Mouse (Mus musculus) midbrain, embryonic 15.5 days (tissue): Measurements from ENCODE around the gene Slc9a3r2. TPM values are rescaled to one million over a fixed set of nuclear protein-coding genes. Genes with fewer than 3 reads are reported as not detected.
A peak's percentile ranks its signal among the peaks of the same experiment; 100 is the strongest.

Experiments used
- ATAC-seq: fragments of 200-750 bp; cut with Nextera tagmentation; replicated peaks from 2 replicates; pipeline ENCODE4 v1.8.0; 2017; ENCODE audit warnings: moderate TSS enrichment
- H3K27ac ChIP-seq: fragments of 300-500 bp; sonication (generic); 2 replicates; pipeline ENCODE4 v1.5.1; 2015; ENCODE audit warnings: mild to moderate bottlenecking, inconsistent platforms
- H3K27me3 ChIP-seq: fragments of 300-500 bp; sonication (generic); replicated peaks from 2 replicates; pipeline ENCODE4 v1.6.1; 2015; ENCODE audit warnings: inconsistent platforms
- H3K36me3 ChIP-seq: fragments of 300-500 bp; sonication (generic); replicated peaks from 2 replicates; pipeline ENCODE4 v1.6.1; 2015; ENCODE audit warnings: inconsistent platforms
- H3K4me1 ChIP-seq: fragments of 300-500 bp; sonication (generic); 2 replicates; pipeline ENCODE4 v1.6.1; 2015; ENCODE audit warnings: inconsistent platforms
- H3K4me2 ChIP-seq: fragments of 300-500 bp; sonication (generic); 2 replicates; pipeline ENCODE4 v1.6.1; 2015; ENCODE audit warnings: inconsistent platforms, mild to moderate bottlenecking, moderate library complexity
- H3K4me3 ChIP-seq: fragments of 300-500 bp; sonication (generic); 2 replicates; pipeline ENCODE4 v1.5.1; 2015; ENCODE audit warnings: mild to moderate bottlenecking, inconsistent platforms
- H3K9ac ChIP-seq: fragments of 300-500 bp; sonication (generic); 2 replicates; pipeline ENCODE4 v1.6.1; 2015; ENCODE audit warnings: mild to moderate bottlenecking, inconsistent platforms
- H3K9me3 ChIP-seq: fragments of 300-500 bp; sonication (generic); 2 replicates; pipeline ENCODE4 v1.6.1; 2016; ENCODE audit warnings: inconsistent platforms
- WGBS: fragments of 180-500 bp; shearing (Covaris S2); methylation state at CpG from one replicate; pipeline ENCODE4 v1.1.7; 2015; ENCODE audit warnings: mixed read lengths; 5-methylcytosine and 5-hydroxymethylcytosine counted together
- polyA plus RNA-seq: library from polyadenylated mRNA; unstranded; fragments of >200 nt; fragmentation: Nextera tagmentation; extraction: Ambion mirVana; gene quantifications from 2 replicates; pipeline ENCODE4 v1.2.1, GENCODE M21; 2015

The Slc9a3r2 gene
- polyA plus RNA-seq = 45.3 and 52.6 TPM in 2 replicates

- peak within 1 kb of the TSS; percentile 71 for H3K27ac ChIP-seq
- 0 out of 2 replicates have a peak, but pooled peaks cover 3% of the 10 kb centered on the region for H3K27me3 ChIP-seq
- no peaks in the 10 kb centered on the region for H3K36me3 ChIP-seq
- peak within 1 kb of the TSS; percentile 93 for H3K4me2 ChIP-seq
- peak; percentile 77 for ATAC-seq
- peak within 1 kb of the TSS; percentile 85 for H3K9ac ChIP-seq
- H3K4me3 ChIP-seq = peak within 1 kb of the TSS; percentile 81
- H3K9me3 ChIP-seq = no peaks in the 10 kb centered on the region
- peaks cover 18% of the 10 kb centered on the region for H3K4me1 ChIP-seq
- WGBS = 1% methylated on average over 34 of the region's 41 CpGs
Measured at GRCm38 (mm10) chr17:24650070-24650616, at the start of gene Slc9a3r2. TSS of gene Slc9a3r2 (minus strand) at chr17:24650327.

- no peak overlapping the region for H3K27ac ChIP-seq
- WGBS = 78% methylated on average over 2 of the region's 2 CpGs
- peaks cover 37% of the 10 kb centered on the region; the same call in 1 of the 2 replicates for H3K36me3 ChIP-seq
- H3K4me3 ChIP-seq = no peak overlapping the region
- H3K9me3 ChIP-seq = no peaks in the 10 kb centered on the region
- no peak overlapping the region for H3K4me2 ChIP-seq
- no peak overlapping the region for H3K9ac ChIP-seq
- no peak for ATAC-seq
- H3K4me1 ChIP-seq = peaks cover 17% of the 10 kb centered on the region
- H3K27me3 ChIP-seq = peaks cover 3% of the 10 kb centered on the region; the same call in 1 of the 2 replicates
Measured at GRCm38 (mm10) chr17:24699473-24699872, 49.3 kb upstream of the Slc9a3r2 start.

GRCm38 (mm10) chr17:24698715-24699114 is 48.6 kb upstream of the Slc9a3r2 start:
- WGBS = 70% methylated on average over 9 of the region's 9 CpGs
- Histone ChIP-seq H3K4me3 (no peak overlapping the region), H3K27ac (no peak overlapping the region), H3K4me1 (peaks cover 21% of the 10 kb centered on the region), H3K9me3 (no peaks in the 10 kb centered on the region), H3K4me2 (no peak overlapping the region), H3K27me3 (peaks cover 3% of the 10 kb centered on the region; the same call in 1 of the 2 replicates), H3K36me3 (peaks cover 29% of the 10 kb centered on the region; the same call in 1 of the 2 replicates), H3K9ac (no peak overlapping the region)
- no peak for ATAC-seq

- no peak for ATAC-seq
- Histone ChIP-seq H3K27ac (no peak overlapping the region), H3K9ac (no peak overlapping the region), H3K4me2 (no peak overlapping the region), H3K36me3 (peaks cover 28% of the 10 kb centered on the region; the same call in 1 of the 2 replicates), H3K4me3 (no peak overlapping the region), H3K9me3 (no peaks in the 10 kb centered on the region), H3K4me1 (peaks cover 21% of the 10 kb centered on the region), H3K27me3 (peaks cover 3% of the 10 kb centered on the region; the same call in 1 of the 2 replicates)
- 16% methylated on average over 5 of the region's 5 CpGs for WGBS
Measured at GRCm38 (mm10) chr17:24697985-24698384, 47.9 kb upstream of the Slc9a3r2 start.

- WGBS = under 1% methylated on average over 73 of the region's 76 CpGs
Measured at GRCm38 (mm10) chr17:24696011-24696697, 46.0 kb upstream of the Slc9a3r2 start, which contains the start of the genes Gfer and Noxo1. TSS of gene Gfer (minus strand) at chr17:24696156. TSS of gene Noxo1 (plus strand) at chr17:24696234.

GRCm38 (mm10) chr17:24695326-24696010 is 45.3 kb upstream of the Slc9a3r2 start:
- Histone ChIP-seq H3K4me3 (peak overlapping the region; percentile 79), H3K4me1 (peaks cover 30% of the 10 kb centered on the region), H3K27me3 (peaks cover 3% of the 10 kb centered on the region; the same call in 1 of the 2 replicates), H3K36me3 (peaks cover 10% of the 10 kb centered on the region), H3K9me3 (no peaks in the 10 kb centered on the region), H3K27ac (peak overlapping the region; percentile 91), H3K4me2 (peak overlapping the region; percentile 58), H3K9ac (peak overlapping the region; percentile 81)
- 6% methylated on average over 45 of the region's 51 CpGs for WGBS
- no peak; the same call in 1 of the 2 replicates for ATAC-seq

More at GRCm38 (mm10) chr17:24696011-24696697, 46.0 kb upstream of the Slc9a3r2 start, which contains the start of the genes Gfer and Noxo1:
- Histone ChIP-seq H3K4me2 (peak within 1 kb of the TSS; percentile 58), H3K27ac (peak within 1 kb of the TSS; percentile 91), H3K27me3 (peaks cover 3% of the 10 kb centered on the region; the same call in 1 of the 2 replicates), H3K9me3 (no peaks in the 10 kb centered on the region), H3K36me3 (peaks cover 17% of the 10 kb centered on the region), H3K4me1 (peaks cover 23% of the 10 kb centered on the region), H3K9ac (peak within 1 kb of the TSS; percentile 81), H3K4me3 (peak within 1 kb of the TSS; percentile 79)
- ATAC-seq = peak; percentile 90

- peaks cover 4% of the 10 kb centered on the region; the same call in 1 of the 2 replicates for H3K36me3 ChIP-seq
- no peak overlapping the region for H3K4me2 ChIP-seq
- ATAC-seq = no peak
- no peak overlapping the region for H3K4me3 ChIP-seq
- peaks cover 7% of the 10 kb centered on the region for H3K27me3 ChIP-seq
- H3K4me1 ChIP-seq = peaks cover 52% of the 10 kb centered on the region
- no peak overlapping the region for H3K9ac ChIP-seq
- no peak overlapping the region for H3K27ac ChIP-seq
- WGBS = 86% methylated on average over 5 of the region's 5 CpGs
- no peaks in the 10 kb centered on the region for H3K9me3 ChIP-seq
Measured at GRCm38 (mm10) chr17:24692385-24692784, 42.3 kb upstream of the Slc9a3r2 start.

- Histone ChIP-seq H3K4me1 (peaks cover 39% of the 10 kb centered on the region), H3K9ac (peak within 1 kb of the TSS; percentile 94), H3K27me3 (peaks cover 7% of the 10 kb centered on the region), H3K4me2 (peak within 1 kb of the TSS; percentile 63), H3K9me3 (no peaks in the 10 kb centered on the region), H3K4me3 (peak within 1 kb of the TSS; percentile 81), H3K27ac (peak within 1 kb of the TSS; percentile 91), H3K36me3 (peaks cover 4% of the 10 kb centered on the region; the same call in 1 of the 2 replicates)
- peak; percentile 71 for ATAC-seq
- under 1% methylated on average over 55 of the region's 55 CpGs for WGBS
Measured at GRCm38 (mm10) chr17:24689251-24690081, 39.3 kb upstream of the Slc9a3r2 start, which contains the start of gene Syngr3. TSS of gene Syngr3 (minus strand) at chr17:24689955.

GRCm38 (mm10) chr17:24687599-24687998 is 37.5 kb upstream of the Slc9a3r2 start:
- peak overlapping the region; percentile 42 for H3K9ac ChIP-seq
- no peak overlapping the region for H3K27ac ChIP-seq
- H3K9me3 ChIP-seq = no peaks in the 10 kb centered on the region
- H3K4me1 ChIP-seq = peaks cover 35% of the 10 kb centered on the region
- 19% methylated on average over 23 of the region's 23 CpGs for WGBS
- H3K4me3 ChIP-seq = peak overlapping the region; percentile 81
- no peak for ATAC-seq
- H3K4me2 ChIP-seq = peak overlapping the region; percentile 63
- peaks cover 2% of the 10 kb centered on the region; the same call in 1 of the 2 replicates for H3K36me3 ChIP-seq
- H3K27me3 ChIP-seq = peaks cover 7% of the 10 kb centered on the region

- Histone ChIP-seq H3K4me2 (peak overlapping the region; percentile 63), H3K9me3 (no peaks in the 10 kb centered on the region), H3K27ac (no peak overlapping the region), H3K27me3 (peaks cover 7% of the 10 kb centered on the region), H3K9ac (peak overlapping the region; percentile 42), H3K36me3 (no peaks in the 10 kb centered on the region), H3K4me1 (peaks cover 35% of the 10 kb centered on the region), H3K4me3 (peak overlapping the region; percentile 81)
- WGBS = 3% methylated on average over 25 of the region's 25 CpGs
- no peak for ATAC-seq
Measured at GRCm38 (mm10) chr17:24687146-24687595, 37.0 kb upstream of the Slc9a3r2 start.

- Histone ChIP-seq H3K27me3 (peaks cover 7% of the 10 kb centered on the region), H3K9me3 (no peaks in the 10 kb centered on the region), H3K9ac (no peak overlapping the region), H3K4me3 (no peak overlapping the region), H3K4me2 (no peak overlapping the region), H3K27ac (no peak overlapping the region), H3K36me3 (peaks cover 1% of the 10 kb centered on the region), H3K4me1 (peaks cover 35% of the 10 kb centered on the region)
- ATAC-seq = no peak
- WGBS = 24% methylated on average over 16 of the region's 16 CpGs
Measured at GRCm38 (mm10) chr17:24686514-24686913, 36.4 kb upstream of the Slc9a3r2 start.
